Mouse (Mus musculus): Measurements from ENCODE around the gene Eif4a2.
"Not testable (repeated sequence)": the region's sequence is repeated elsewhere in the genome, so short reads cannot be mapped to it uniquely, and the experiment has no call there.

DNA sequence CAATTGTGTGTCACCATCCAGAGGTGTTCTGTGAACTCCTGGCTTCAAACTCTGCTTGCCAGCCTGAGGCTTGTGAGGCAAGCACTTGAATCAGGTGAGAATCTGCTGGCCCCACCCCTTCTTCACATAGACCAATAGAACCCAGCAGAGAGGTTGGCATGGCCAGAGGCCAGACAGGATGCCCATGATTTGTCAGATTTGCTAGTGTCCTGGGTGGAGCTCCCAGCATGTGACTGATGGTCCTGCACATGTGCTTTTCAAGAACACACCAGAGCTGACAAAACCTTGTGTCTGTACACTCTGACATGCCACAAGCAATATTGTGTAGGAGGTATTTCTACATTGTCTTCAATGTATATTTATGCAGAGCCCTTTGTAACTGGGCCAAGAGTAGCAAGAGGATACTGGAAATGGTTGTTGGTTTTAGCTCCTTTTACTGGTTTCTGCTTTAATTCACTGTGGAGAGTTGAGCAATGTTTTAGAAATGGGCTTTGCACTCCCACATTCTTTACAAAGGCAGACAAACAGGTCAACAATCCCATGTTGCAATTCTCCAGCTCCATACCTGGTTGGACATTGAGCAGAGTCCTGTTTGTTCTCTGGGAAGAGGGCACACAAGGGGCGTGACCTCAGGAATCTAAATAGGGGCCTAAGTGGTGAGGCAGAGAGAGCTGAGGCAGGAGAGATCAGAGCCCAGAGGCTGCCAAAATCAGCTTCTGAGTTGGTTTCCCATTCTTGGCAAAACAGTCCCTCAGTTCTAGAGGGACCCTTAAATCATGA is 49.4 kb upstream of the Eif4a2 start, which contains the start of gene Kng1:
- not testable (repeated sequence) for TF ChIP-seq CTCF (IDR thresholded peaks at IDR 0.05; ENCODE audit: control insufficient read depth, insufficient read depth, insufficient replicate concordance, low read depth, low read length); POLR2A (IDR thresholded peaks at IDR 0.05; ENCODE audit: control insufficient read depth, low read depth, low read length)

Measured in testis, adult 2 months (tissue).